Mouse (Mus musculus) embryonic facial prominence, embryonic 12.5 days (tissue): ENCODE data around the gene Slit2. TPM values are rescaled to one million over a fixed set of nuclear protein-coding genes. Genes with fewer than 3 reads are reported as not detected.

Experiments
- ATAC-seq: fragments of 200-750 bp; cut with Nextera tagmentation; 2 replicates; pipeline ENCODE4 v1.8.0; 2017; ENCODE audit not compliant: insufficient number of reproducible peaks, insufficient read depth, low FRiP score, low TSS enrichment
- H3K27ac ChIP-seq: fragments of 300-500 bp; sonication (generic); 2 replicates; pipeline ENCODE4 v1.5.1; 2016; ENCODE audit warnings: mild to moderate bottlenecking
- H3K27me3 ChIP-seq: fragments of 300-500 bp; sonication (generic); 2 replicates; pipeline ENCODE4 v1.6.1; 2016; ENCODE audit warnings: mild to moderate bottlenecking, moderate library complexity
- H3K36me3 ChIP-seq: fragments of 300-500 bp; sonication (generic); 2 replicates; pipeline ENCODE4 v1.6.1; 2016; ENCODE audit warnings: mild to moderate bottlenecking
- H3K4me1 ChIP-seq: fragments of 300-500 bp; sonication (generic); 2 replicates; pipeline ENCODE4 v1.6.1; 2016
- H3K4me2 ChIP-seq: fragments of 300-500 bp; sonication (generic); replicated peaks from 2 replicates; pipeline ENCODE4 v1.6.1; 2016; ENCODE audit warnings: mild to moderate bottlenecking, moderate library complexity
- H3K4me3 ChIP-seq: fragments of 300-500 bp; sonication (generic); 2 replicates; pipeline ENCODE4 v1.5.1; 2016; ENCODE audit warnings: mild to moderate bottlenecking
- H3K9ac ChIP-seq: fragments of 300-500 bp; sonication (generic); 2 replicates; pipeline ENCODE4 v1.6.1; 2016; ENCODE audit warnings: mild to moderate bottlenecking, moderate library complexity
- H3K9me3 ChIP-seq: fragments of 300-500 bp; sonication (generic); 2 replicates; pipeline ENCODE4 v1.6.1; 2016; ENCODE audit warnings: mild to moderate bottlenecking, moderate library complexity
- WGBS: fragments of 180-500 bp; shearing (Covaris S2); methylation state at CpG from one replicate; pipeline ENCODE4 v1.1.7; 2016; 5-methylcytosine and 5-hydroxymethylcytosine counted together
- polyA plus RNA-seq: library from polyadenylated mRNA; unstranded; fragments of >200 nt; fragmentation: Nextera tagmentation; extraction: Ambion mirVana; gene quantifications from 2 replicates; pipeline ENCODE4 v1.2.1, GENCODE M21; 2016

Gene Slit2
- polyA plus RNA-seq, 1 experiment from 2014 or later: 37.1 TPM

DNA sequence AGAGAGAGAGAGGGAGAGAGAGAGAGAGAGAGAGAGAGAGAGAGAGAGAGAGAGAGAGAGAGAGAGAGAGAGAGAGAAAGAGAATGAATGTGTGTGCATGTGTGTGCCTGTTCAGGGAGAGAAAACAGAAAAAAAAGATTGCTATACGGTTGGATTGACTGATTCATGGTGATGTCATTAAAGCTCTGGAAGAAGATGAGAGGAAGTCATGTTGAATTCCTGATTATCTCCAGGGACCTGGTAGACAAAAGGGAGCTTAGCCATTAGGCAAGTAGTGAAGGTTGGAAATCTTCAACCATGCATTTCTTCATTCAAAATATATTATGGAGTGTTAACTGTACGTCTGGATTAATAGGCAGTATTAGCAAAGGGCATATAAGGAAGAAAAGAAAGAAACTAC, 77.8 kb downstream of the Slit2 start:
- Histone ChIP-seq H3K27ac (no peak overlapping the region), H3K27me3 (no peaks in the 10 kb centered on the region), H3K36me3 (no peaks in the 10 kb centered on the region), H3K9ac (no peak overlapping the region), H3K4me2 (no peak overlapping the region), H3K9me3 (no peaks in the 10 kb centered on the region), H3K4me1 (peaks cover 4% of the 10 kb centered on the region; the same call in 1 of the 2 replicates), H3K4me3 (no peak overlapping the region)
- no peak for ATAC-seq
- 53% methylated on average over 2 of the region's 2 CpGs for WGBS

DNA sequence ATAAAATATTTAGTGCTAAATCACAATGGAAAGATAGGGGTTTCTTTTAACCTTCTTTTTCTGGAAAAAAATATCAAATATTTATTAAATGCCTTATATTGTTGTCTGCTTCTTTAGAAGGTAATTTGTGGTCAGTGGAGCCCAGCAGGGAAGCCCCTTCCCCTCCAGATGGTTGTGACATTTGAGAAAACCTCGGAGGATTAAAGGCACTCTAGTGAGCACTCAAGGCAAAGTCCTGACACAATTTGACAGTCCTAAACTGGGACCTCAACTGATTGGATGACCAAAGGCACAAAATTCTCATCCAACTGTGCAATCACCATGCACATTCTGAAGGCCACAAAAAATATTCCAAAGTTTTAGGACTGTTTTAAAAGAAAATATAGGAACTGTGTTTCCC, 95.8 kb downstream of the Slit2 start:
- 6% methylated on average over 1 of the region's 1 CpGs for WGBS
- H3K9ac ChIP-seq: no peak overlapping the region

DNA sequence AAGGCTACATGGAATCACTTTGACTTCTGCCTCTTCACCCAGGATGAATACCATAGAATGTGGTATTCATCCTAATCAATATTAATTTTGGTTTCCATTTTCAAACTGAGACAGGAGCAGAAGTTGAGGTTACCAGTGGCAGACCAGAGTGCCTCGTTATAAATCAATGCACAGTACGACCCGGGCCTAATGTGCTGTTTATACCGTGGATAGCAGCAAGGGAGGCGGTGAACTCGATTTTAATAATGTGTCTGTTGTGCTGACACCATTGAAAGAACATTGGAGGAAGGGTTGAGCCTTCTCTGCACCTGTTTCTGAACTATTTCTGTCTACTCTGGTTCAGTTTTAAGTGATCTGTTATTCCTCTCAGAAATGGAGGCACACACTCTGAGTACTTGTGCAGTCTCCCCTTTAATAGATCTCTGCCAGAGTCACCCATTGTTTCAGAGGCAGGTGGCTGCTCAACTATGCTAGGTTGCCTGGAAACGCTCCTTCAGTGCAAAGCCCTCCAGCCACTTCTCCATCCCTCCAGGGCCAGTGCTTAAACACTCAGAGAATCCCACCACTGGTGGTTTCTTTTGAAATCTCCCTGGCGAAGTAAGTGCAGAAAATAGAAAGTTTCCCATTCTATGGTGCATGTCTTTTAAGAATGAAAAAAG, 98.4 kb downstream of the Slit2 start:
- no peak overlapping the region for H3K27ac ChIP-seq
- ATAC-seq: no peak
- WGBS: 74% methylated on average over 8 of the region's 8 CpGs
- no peaks in the 10 kb centered on the region for H3K9me3 ChIP-seq
- H3K4me2 ChIP-seq: no peak overlapping the region
- no peaks in the 10 kb centered on the region for H3K36me3 ChIP-seq
- no peaks in the 10 kb centered on the region for H3K27me3 ChIP-seq
- no peaks in the 10 kb centered on the region for H3K4me1 ChIP-seq
- H3K9ac ChIP-seq: no peak overlapping the region
- no peak overlapping the region for H3K4me3 ChIP-seq

More for the DNA sequence above, 95.8 kb downstream of the Slit2 start:
- Histone ChIP-seq H3K9me3 (no peaks in the 10 kb centered on the region), H3K4me1 (no peaks in the 10 kb centered on the region), H3K4me3 (no peak overlapping the region), H3K4me2 (no peak overlapping the region), H3K36me3 (no peaks in the 10 kb centered on the region), H3K27me3 (no peaks in the 10 kb centered on the region), H3K27ac (no peak overlapping the region)
- ATAC-seq: no peak

DNA sequence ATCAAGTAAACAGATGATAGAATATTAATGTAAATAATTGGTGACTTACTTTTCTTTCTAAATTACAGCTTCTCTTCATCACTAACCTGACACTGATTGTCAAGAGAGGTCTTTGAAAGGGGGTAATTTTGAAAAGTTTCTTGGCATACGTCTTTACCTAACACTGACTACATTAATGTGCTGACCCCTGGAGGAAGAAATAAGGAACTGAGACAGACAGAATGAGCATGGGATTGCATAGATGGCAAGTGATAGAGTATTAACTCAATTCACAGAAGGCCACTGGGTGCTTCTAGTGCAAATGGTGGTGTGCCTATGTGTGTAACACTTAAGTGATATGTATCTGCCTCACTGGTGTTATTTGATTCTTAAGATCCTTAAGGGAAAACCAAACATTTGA, 130.5 kb downstream of the Slit2 start:
- no peak for ATAC-seq

DNA sequence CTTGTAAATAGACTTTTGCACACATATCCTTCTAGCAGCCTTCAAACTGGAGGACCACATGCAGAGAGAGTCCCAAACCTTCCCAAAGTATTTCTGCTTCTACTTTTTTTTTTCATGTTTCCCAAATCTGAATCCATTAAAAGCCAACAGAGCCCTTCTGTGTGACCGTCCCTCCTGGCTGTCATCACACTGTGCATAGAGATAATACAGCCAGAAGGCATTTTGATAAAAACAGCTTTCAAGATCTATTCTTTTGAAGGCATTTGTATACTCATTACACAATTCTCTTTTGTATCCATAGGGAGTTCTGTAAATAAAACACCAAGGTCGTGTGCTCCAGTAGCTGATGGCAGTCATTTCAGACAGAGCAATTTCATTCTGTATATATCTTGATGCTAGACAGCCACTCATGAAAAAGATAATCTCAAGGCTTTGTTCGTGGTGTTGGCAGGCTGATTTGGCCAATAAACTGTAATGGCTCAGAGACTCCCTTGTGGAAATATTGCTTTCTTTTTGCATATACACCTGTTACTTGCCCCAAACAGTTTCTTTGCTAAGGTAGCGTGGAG, 132.1 kb downstream of the Slit2 start:
- H3K27me3 ChIP-seq: no peaks in the 10 kb centered on the region
- 61% methylated on average over 4 of the region's 4 CpGs for WGBS
- no peaks in the 10 kb centered on the region for H3K4me1 ChIP-seq
- no peak overlapping the region for H3K27ac ChIP-seq
- no peaks in the 10 kb centered on the region for H3K9me3 ChIP-seq
- H3K4me2 ChIP-seq: no peak overlapping the region
- no peak overlapping the region for H3K9ac ChIP-seq
- H3K36me3 ChIP-seq: no peaks in the 10 kb centered on the region
- H3K4me3 ChIP-seq: no peak overlapping the region
- no peak for ATAC-seq

More for the DNA sequence above, 130.5 kb downstream of the Slit2 start:
- Histone ChIP-seq H3K9ac (no peak overlapping the region), H3K9me3 (no peaks in the 10 kb centered on the region), H3K4me3 (no peak overlapping the region), H3K4me1 (no peaks in the 10 kb centered on the region), H3K27ac (no peak overlapping the region), H3K4me2 (no peak overlapping the region), H3K27me3 (no peaks in the 10 kb centered on the region), H3K36me3 (no peaks in the 10 kb centered on the region)
- 23% methylated on average over 1 of the region's 1 CpGs for WGBS

DNA sequence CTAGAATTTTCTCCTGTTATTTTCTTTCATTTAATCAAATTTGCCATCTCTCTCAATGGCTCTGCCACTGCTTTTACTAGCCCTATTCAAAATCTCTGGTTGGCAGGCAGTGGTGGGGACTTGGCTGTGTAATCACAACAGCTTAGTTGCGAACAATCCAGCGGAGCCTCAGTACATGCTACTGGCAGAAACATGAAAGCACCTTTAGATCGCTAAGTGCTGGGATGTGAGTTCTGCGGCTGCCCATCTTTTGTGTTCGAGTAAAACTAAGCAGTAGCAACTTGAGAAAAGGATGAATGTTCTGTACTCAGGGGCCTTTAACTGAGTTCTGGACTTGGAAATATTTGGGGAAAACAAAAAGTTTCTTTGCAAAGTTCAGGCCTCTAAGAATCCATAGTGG, 139.7 kb downstream of the Slit2 start:
- no peak overlapping the region for H3K27ac ChIP-seq
- H3K4me3 ChIP-seq: no peak overlapping the region
- H3K27me3 ChIP-seq: no peaks in the 10 kb centered on the region
- no peak overlapping the region for H3K4me2 ChIP-seq
- 83% methylated on average over 5 of the region's 5 CpGs for WGBS
- H3K9ac ChIP-seq: no peak overlapping the region
- no peaks in the 10 kb centered on the region for H3K9me3 ChIP-seq
- H3K4me1 ChIP-seq: no peaks in the 10 kb centered on the region; the same call in 1 of the 2 replicates
- H3K36me3 ChIP-seq: no peaks in the 10 kb centered on the region
- ATAC-seq: no peak

DNA sequence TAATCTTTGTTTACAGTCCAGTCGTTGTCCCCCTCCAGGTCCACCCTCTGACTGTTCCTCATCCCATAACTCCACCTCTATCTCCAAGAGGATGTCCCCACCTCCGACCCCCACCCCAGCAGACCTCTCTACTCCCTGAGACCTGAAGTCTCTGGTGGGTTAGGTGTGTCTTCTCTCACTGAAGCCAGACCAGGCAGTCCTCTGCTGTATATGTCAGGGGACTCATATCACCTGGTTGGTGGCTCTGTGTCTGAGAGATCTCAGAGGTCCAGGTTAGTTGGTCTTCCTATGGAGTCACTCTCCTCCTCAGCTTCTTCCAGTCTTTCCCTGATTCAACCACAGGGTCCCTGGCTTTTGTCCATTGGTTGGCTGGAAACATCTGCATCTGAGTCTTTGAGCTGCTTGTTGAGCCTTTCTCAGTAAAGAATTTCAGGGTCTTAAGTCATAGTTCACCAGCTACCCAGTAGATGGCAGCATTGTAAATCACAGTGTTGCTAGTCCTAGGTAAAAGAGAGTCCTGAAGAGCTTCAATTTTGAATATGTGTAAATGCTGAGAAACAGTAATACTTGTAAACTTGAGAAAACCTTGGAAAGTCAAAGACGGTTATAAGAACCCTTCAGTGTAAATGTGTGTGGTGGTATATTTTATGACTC, 143.0 kb downstream of the Slit2 start:
- ATAC-seq: no peak
- WGBS: 66% methylated on average over 3 of the region's 3 CpGs
- Histone ChIP-seq H3K36me3 (no peaks in the 10 kb centered on the region), H3K4me2 (no peak overlapping the region), H3K4me3 (no peak overlapping the region), H3K9ac (no peak overlapping the region), H3K9me3 (no peaks in the 10 kb centered on the region), H3K4me1 (no peaks in the 10 kb centered on the region), H3K27ac (no peak overlapping the region), H3K27me3 (no peaks in the 10 kb centered on the region)

DNA sequence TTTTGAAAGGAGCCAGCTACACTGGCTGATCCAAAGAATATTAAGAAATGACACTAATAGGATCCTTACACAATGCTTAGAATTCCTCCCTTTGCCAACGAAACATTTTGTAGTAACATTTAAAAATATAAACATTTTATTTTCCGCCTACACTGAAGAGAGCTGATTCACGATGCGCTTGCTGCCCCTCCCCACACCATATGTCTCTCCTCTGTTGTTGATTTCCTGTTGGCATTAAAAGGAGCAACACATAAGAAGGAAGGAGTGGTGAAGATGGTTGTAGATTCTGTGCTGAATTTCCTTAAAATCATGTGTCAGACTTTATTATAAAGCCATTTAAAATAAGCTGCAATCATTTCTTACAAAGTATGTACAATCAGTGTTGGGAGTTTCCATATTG, 147.0 kb downstream of the Slit2 start:
- no peak for ATAC-seq
- 89% methylated on average over 4 of the region's 4 CpGs for WGBS

DNA sequence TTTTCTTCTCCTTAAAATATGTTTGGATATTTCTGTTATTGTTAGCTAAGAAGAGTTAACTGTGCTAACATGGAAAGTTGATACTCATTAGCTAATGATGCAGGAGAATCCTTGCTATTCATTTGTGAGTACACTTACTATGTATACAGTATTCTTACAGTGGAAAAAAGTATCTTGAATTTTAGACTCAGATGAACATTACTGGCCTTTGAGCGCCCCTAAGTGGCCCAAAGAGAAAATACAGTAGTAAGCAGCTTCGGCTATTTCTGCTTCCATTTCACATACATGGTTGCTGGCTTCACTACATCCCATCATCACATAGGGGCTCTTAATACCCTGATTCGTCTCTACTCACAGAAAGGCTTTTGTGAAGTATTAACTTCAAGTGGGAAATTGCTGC, 153.6 kb downstream of the Slit2 start:
- WGBS: 24% methylated on average over 3 of the region's 3 CpGs

More for the DNA sequence above, 147.0 kb downstream of the Slit2 start:
- Histone ChIP-seq H3K36me3 (no peaks in the 10 kb centered on the region), H3K9me3 (no peaks in the 10 kb centered on the region), H3K4me2 (no peak overlapping the region), H3K4me3 (no peak overlapping the region), H3K27ac (no peak overlapping the region), H3K4me1 (no peaks in the 10 kb centered on the region), H3K9ac (no peak overlapping the region), H3K27me3 (no peaks in the 10 kb centered on the region)

DNA sequence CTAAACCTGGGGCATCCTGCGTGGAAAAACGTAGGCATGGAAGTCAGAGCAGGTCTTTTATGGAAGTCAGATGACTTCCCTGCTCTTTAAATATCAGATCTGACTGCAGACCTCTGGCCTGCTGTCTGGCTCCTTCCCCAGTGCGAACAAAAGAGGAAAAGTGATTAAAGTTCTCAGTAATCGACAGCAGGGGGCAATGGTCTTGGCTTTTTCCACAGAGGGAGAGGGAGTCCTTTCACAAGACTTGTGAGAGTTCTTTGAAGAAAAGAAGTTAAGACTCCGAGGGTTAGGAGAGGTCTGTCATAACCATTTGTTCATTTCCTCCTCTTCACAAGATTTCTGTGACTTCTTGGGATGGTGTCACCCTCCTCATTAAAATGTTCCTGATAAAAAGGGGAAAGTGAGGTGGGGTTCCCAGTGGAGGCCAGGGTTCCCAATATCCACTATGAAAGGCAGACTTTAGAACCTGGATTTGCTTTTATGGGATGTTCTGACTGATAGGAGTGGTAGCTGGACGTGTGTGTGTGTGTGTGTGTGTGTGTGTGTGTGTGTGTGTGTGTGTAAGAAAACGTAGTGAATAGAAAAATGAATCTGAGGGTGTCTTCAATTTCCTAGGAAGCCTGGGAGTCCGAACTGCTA, 156.0 kb downstream of the Slit2 start:
- 11% methylated on average over 8 of the region's 8 CpGs for WGBS
- no peak overlapping the region for H3K4me2 ChIP-seq
- peak; percentile 48; the same call in 1 of the 2 replicates for ATAC-seq
- H3K27ac ChIP-seq: no peak overlapping the region
- peaks cover 3% of the 10 kb centered on the region; the same call in 1 of the 2 replicates for H3K4me1 ChIP-seq
- no peak overlapping the region for H3K4me3 ChIP-seq
- H3K9ac ChIP-seq: no peak overlapping the region
- no peaks in the 10 kb centered on the region for H3K36me3 ChIP-seq
- H3K27me3 ChIP-seq: no peaks in the 10 kb centered on the region
- no peaks in the 10 kb centered on the region for H3K9me3 ChIP-seq

More for the DNA sequence above, 153.6 kb downstream of the Slit2 start:
- ATAC-seq: no peak
- no peak overlapping the region for H3K4me2 ChIP-seq
- H3K4me1 ChIP-seq: peaks cover 3% of the 10 kb centered on the region; the same call in 1 of the 2 replicates
- H3K27ac ChIP-seq: no peak overlapping the region
- H3K36me3 ChIP-seq: no peaks in the 10 kb centered on the region
- no peak overlapping the region for H3K4me3 ChIP-seq
- no peak overlapping the region for H3K9ac ChIP-seq
- no peaks in the 10 kb centered on the region for H3K27me3 ChIP-seq
- H3K9me3 ChIP-seq: no peaks in the 10 kb centered on the region

DNA sequence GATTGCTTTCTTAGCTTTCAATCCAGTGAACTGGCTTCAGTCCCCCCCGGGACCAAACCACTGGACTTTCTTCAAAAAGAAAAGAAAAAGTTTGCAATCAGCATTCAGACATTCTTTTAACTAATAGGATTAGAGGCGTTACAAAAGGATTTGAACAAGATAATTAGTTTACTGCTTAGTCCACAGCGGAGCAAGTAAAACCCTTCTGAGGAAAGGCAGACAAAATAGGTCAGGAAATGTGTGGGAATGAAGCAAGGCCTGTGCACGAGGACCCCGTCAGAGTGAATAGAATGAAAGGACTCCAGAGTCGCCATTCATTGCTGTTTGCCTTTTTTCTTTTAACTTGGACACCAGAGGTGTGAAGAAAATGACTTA, 156.5 kb downstream of the Slit2 start:
- no peaks in the 10 kb centered on the region for H3K36me3 ChIP-seq
- no peak overlapping the region for H3K4me3 ChIP-seq
- ATAC-seq: no peak
- H3K4me1 ChIP-seq: peaks cover 3% of the 10 kb centered on the region; the same call in 1 of the 2 replicates
- 20% methylated on average over 6 of the region's 6 CpGs for WGBS
- H3K4me2 ChIP-seq: no peak overlapping the region
- H3K9me3 ChIP-seq: no peaks in the 10 kb centered on the region
- no peak overlapping the region for H3K27ac ChIP-seq
- H3K27me3 ChIP-seq: no peaks in the 10 kb centered on the region
- no peak overlapping the region for H3K9ac ChIP-seq

DNA sequence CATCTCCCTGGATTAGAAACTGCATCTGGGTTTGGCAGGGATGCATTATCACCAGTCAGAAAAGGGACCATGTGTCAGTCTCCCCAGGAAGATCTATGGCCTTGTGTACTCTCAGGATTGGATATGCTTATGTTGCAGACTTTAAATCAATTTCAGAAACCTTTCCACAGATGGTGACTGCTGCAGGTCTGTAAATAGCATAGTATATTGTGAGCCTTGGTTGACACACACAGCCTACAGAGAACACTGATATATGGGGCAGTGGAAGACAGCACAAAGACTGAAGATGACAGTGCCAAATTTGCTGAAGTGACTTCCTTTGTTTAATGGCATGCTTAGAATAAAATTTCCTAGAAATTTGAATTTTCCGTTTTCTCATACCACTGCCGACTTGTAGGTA, 163.1 kb downstream of the Slit2 start:
- Histone ChIP-seq H3K9ac (no peak overlapping the region), H3K27me3 (no peaks in the 10 kb centered on the region), H3K36me3 (no peaks in the 10 kb centered on the region), H3K4me2 (no peak overlapping the region), H3K4me1 (no peaks in the 10 kb centered on the region), H3K9me3 (no peaks in the 10 kb centered on the region), H3K4me3 (no peak overlapping the region), H3K27ac (no peak overlapping the region)
- ATAC-seq: no peak
- WGBS: 88% methylated on average over 2 of the region's 2 CpGs
